Mouse (Mus musculus) cerebellum, adult 11-12 months (tissue): ENCODE data around the gene Fxr1.
A peak's percentile ranks its signal among the peaks of the same experiment; 100 is the strongest.
"Not testable (repeated sequence)": the region's sequence is repeated elsewhere in the genome, so short reads cannot be mapped to it uniquely, and the experiment has no call there.

Experiments used
- DNase-seq: peaks from one replicate; pipeline ENCODE4 v3.0.0; 2022

The Fxr1 gene

DNA sequence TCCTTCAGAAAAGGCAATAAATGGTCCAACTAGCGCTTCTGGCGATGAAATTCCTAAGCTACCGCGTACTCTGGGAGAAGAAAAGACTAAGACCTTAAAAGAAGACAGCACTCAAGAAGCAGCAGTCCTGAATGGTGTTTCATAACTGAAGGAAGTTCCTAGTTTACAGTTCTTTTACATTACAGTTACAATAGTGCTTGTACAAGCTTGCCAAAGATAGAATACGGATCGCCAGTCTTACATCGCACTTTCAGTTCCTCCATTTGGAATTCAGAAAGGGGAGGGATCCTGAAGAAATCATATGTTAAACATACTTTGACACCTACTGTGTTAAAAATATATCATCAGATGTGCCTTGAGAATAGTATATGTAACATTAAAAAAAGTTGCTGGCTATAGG is 49.2 kb downstream of the Fxr1 start:
- not testable (repeated sequence) for DNase-seq

DNA sequence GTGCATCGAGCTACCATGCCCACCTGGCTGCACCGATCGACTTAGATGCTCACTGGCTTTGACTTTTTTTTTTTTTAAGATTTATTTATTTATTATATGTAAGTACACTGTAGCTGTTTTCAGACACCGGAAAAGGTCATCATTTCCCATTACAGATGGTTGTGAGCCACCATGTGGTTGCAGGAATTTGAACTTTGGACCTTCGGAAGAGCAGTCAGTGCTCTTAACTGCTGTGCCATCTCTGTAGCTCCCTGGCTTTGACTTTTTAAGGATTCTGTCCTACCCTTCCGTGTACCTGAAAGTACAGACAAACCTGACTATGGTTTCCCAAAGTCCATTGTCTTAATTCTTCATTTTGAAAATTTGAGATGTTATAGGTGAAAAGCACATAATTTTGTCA is 53.0 kb downstream of the Fxr1 start:
- no peak for DNase-seq

DNA sequence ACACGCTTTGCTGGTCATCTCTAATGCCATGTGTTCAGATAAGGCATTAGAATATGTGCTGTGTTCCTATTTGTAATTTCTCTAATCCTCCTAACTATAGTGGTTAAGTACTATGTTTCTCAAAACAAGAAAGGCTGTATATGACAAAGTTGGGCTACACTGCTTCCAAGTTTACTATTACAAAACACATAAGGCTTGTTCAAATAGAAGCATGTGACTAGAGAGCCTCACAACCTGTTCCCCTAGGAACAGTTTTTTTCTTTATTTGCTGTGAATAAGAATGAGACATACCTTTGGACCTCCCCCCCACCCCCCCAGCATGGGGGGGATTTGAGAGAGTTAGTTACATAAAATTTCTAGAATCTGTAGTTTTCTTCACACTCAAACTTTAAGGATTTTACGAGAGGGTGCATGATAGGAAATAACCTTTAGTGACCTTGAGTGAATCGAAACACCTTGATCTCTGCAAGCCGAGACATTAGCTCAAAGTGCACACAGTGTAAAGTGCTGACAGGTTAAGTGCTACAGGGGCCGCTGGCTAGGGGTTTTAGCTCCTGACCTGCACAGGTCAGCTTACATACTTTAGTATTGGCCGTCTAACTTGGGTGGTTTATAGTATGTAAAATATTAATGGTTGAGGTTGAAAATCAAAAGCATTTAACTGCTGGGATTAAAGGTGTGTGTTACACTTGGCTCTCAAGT is 56.5 kb downstream of the Fxr1 start:
- no peak for DNase-seq

DNA sequence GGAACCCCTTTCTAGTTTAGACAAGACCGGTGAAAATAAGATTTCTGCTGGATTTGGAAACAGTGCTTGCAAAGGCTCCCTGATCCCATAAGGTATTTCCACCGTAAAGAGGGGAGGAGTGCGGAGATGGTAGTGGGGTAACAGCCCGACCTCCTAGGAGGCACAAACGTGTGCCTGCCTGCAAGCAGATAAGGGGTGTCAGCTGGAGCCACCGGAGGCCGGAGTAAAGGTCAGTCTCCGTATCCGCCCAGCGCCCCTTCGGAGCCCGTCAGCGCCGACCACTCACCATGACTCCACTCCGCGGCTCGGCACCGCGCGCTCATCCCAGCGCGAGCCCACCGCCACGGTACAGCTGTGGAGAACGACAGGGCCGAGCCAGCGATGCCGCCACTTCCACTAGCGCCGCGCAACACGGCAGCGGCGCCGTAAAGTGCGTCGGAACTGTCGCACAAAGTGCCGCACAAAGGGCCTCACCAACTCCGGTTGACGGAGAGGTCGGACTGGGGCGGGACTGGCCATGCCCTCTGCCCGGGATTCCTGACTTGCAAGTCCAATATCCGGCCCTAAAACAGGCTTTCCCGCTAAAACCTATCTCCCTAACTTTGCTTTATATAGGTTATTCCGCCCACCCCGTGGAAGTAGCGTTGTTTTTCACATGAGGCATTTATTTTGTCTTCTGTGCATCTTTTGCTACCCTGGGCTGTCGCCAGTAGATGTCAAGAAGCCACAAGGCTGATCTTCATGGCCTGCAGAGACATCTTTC is 61.3 kb downstream of the Fxr1 start, which contains the start of gene Dnajc19:
Gene Dnajc19, minus strand, starts transcription at position 422 of the 763 bp plus-strand sequence.
- peak; percentile 94 for DNase-seq

DNA sequence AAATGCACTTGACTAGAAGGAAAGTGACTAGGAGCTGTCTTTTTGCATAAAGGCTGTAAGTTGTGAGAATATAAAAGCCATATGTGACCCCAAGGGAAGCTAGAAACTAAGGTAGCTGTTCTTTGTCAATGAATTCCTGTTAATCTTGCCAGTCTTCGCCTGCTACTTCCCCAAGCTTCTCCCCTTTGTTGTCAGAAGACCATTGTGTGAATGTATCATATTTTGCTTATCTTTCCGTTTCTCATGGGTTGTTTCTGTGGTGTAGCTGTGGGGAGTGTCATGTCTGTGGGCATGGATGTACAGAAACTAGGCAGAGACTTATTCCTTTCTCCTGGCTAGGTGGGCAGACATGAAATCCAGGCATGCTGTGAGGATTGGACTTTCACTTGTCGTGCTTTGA is 62.2 kb downstream of the Fxr1 start:
- DNase-seq, result peak; percentile 10

DNA sequence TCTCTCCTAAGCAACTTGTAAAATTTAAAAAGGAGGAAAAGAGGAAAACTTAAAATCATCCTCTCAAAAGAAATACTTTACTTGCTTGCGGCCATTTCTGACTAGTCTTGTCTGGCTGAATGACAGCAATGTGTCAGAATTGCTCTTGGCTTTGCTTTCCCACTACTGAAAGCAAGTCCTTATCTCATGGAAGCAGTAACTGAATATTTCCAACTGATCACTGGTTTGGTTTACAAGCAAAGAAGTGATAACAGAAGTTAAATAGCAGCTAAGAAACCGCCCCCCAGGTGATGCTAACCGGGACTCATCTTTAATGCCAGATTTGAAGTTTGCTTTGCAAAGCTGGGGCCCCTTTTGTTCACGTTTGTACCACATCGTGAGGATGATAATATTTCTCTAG is 63.9 kb downstream of the Fxr1 start:
- DNase-seq, result no peak

DNA sequence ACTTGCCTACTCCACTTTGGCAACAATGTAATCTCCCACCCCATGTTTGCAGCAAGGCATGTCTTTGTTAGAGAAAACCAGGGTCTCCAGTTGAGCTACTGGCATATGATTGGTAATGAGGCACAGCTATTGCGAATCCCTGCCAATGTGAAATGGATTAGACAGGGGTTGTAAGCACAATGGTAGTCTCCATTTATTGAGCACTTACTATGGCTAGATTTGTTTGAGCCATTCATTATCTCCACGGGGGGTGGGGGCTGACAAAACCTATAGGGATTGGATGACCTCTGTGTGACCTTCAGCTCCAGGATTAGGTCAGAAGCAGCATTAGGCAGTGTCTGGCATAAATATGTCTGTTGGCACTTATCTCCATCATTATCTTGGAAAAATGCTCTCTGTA is 83.1 kb downstream of the Fxr1 start:
- DNase-seq, result no peak

DNA sequence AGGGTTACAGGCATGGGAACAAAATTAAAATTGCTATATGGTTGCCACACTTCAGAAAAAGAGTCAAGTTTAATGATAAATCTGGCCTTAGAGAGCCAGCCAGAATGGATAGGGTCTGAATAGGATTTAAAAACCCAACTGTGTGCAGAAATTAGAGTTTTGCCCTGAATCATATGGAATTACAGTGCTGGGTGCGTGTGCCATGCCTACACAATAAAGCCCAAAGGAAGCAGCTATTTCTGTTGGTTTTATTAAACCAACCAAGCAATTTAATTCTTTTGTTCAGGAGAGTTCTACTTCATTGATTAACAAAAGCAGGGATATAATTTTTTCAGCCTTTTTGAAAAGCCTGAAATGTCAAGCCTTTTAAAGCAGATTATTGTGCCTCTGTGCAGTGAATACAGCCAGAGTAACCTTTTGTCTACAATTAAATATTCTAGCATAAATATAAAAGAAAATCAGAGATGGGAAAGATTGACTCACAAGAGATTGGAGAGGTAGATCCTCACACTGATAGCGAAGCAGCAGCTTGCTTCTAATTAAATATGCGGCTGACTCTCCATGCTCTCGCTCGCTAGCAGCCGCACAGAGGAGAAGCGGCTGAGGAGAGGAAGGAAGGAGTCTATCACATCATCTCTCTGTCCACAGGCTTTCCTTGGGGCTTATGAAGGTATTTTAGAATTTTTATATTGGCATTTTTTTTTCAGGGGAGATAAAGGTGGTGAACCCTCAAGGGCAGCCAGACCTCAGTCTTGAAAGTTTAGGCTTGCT is 84.3 kb downstream of the Fxr1 start:
- DNase-seq, result no peak

DNA sequence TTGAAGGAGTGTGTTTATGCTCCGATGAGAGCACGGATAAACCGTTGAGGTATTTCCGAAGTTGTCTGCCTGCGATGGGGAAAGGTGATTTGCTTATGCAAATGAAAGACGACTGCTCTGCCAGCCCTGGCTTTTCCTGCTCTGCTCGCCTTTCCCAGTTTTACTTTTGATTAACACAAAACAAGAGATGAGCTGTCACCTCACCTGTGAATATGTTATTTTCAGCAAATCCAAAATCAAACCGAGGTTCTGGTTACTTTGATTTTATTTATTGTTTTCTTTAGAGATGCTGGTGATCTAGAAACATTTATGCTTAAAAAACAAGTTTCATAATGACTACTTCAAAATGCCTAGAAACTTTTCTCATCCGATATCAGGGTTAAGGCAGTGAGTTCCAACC is 86.7 kb downstream of the Fxr1 start:
- no peak for DNase-seq

DNA sequence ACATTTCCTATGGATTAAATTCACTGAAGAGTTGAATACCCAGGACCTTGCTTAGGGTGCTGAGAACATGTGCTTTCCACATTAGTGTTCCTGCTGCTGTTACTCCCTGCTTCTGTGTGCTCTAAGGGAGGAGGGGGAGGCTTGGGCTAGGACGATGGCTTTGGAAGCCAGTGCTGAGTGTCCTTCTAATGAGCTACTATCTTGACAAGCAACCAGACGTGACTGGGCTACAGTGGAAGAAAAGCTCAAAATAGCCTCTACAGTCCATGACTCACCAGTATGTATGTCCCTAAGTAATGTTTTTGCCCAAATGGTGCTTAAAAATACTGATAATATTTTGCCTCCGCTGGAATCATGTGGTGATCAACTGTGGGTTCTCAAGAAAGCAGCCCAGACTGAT is 87.9 kb downstream of the Fxr1 start:
- DNase-seq, result no peak

DNA sequence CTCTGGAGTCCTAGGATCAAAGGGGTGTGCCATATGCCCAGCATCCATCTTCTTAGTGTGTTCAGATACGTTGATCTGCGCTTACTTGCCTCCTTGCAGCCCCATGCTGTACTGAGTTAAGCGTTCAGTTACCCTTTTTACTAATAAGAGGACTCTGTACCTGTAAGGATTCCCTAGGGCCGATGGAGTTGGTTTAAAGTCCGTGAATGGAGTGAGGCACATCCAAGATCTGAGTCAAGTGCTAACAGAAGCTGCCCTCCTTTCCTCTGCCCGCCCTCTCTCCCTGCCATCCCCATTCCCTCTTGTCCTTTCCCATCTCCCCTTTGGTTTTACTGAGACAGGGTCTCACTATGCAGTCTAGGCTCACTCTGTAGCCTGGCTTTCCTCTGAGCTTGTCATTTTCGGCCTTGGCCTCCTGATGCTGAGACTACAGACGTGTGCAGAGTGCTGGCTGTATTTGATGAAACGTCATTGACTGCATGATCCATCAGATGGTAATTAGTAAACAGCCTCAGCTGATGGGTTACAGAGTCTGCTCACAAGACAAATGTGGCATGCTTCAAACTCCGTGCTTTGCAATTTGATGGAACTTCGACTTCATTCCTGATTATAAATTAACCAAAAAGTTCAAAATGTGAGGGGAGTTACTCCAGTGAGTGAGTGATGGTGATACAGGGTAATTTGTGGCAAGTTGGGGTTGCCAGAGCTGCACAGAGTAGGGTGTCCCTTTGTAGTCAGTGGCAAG is 92.4 kb downstream of the Fxr1 start:
- DNase-seq, result no peak

DNA sequence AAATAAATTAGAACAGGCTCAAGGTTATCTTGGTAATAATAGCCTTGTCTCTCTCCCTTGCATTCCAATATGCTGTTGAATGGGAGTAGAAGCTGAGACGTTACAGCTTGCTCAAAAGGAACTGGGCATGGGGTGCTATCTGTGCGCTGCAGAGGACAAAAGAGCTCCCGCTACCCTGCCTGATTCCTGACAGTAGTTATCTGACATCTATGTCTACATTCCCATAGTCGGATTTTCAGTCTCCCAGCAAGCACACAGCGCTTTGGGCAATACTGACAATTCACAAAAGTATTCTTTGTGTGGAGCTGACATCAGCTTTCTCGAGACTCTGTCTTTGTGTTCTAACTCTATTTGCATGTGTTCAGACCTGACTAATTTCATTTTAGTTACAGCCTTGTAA is 96.1 kb downstream of the Fxr1 start:
- no peak for DNase-seq

DNA sequence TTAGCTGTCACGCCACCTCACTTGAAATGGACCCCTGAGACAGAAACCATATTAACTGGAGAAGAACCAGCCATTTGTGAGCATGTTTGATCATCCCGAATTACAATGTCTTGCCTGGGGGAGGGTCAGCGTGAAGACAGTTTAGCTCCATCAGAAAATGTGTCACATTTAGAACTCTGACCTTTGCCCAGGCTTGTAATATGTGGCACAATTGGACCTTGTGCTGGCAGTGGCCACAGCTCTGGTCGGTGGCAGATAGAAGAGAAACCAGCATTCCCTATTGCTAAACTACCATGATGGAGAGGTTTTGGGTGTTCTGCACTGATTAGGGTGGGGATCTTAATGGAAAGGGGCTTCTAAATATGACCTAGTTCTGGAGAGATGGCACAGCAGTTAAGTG is 100.1 kb downstream of the Fxr1 start:
- DNase-seq, result no peak
